ENCODE assay signal across 13 mouse cellular contexts in genomic region chr9:49922162-49922561, GRCm38 (mm10).
DNase-seq lines count a peak whose midpoint lies in the region; ATAC-seq lines count a peak whose summit lies in the region.
"Had no signal": no experiment of that assay in that cellular context is flagged by ENCODE, and none has a peak within 500 bp of the region (broad histone marks: within the 10 kb centered on the region; RNA-seq: fewer than 3 reads in every experiment).

No protein-coding gene starts in this region.

- no peaks in the 10 kb centered on the region for H3K9me3 ChIP-seq in heart, embryonic 10.5 days
- H3K9me3 ChIP-seq in neural tube, embryonic 11.5 days (ENCODE audit: control insufficient read depth, low read length), result no peaks in the 10 kb centered on the region
- H3K9me3 ChIP-seq: hindbrain, embryonic 13.5 days; limb, embryonic 13.5 days had no signal

- no peak overlapping the region for H3K4me3 ChIP-seq in heart, embryonic 10.5 days
- no peak overlapping the region for H3K4me3 ChIP-seq in neural tube, embryonic 11.5 days (ENCODE audit: low read depth, low read length)
- H3K4me3 ChIP-seq: heart, adult 2 months; hindbrain, embryonic 13.5 days; limb, embryonic 13.5 days had no signal

- peaks cover 25% of the 10 kb centered on the region for H3K4me1 ChIP-seq in heart, embryonic 10.5 days
- H3K4me1 ChIP-seq in neural tube, embryonic 11.5 days (ENCODE audit: control insufficient read depth, insufficient read depth, low read length), result peaks cover 15% of the 10 kb centered on the region

- H3K27ac ChIP-seq in heart, embryonic 10.5 days, result no peak overlapping the region
- no peak overlapping the region for H3K27ac ChIP-seq in neural tube, embryonic 11.5 days (ENCODE audit: low read depth, low read length)
- H3K27ac ChIP-seq: heart, adult 2 months; hindbrain, embryonic 13.5 days; limb, embryonic 13.5 days had no signal

- WGBS in heart, embryonic 10.5 days, result 32% methylated on average over 2 of the region's 2 CpGs
- WGBS in neural tube, embryonic 11.5 days, result 4% methylated on average over 2 of the region's 2 CpGs

- peak; percentile 64 for DNase-seq in heart, adult 11 months
- DNase-seq in heart, embryonic 10.5 days (ENCODE audit: low spot score), result no peak
- peak; percentile 58 for DNase-seq in neural tube, embryonic 11.5 days (ENCODE audit: low spot score)
- DNase-seq in neural tube, embryonic 10.5 days (ENCODE audit: extremely low spot score, low spot score), result no peak
- DNase-seq in kidney, postnatal 25 days, result peak; percentile 19 to 43
- DNase-seq in thymus, postnatal 25 days, result no peak
- DNase-seq in adrenal gland, postnatal 25 days, result no peak
- no peak for DNase-seq in left cerebral cortex, postnatal 10 days (ENCODE audit: extremely low spot score in 1 of 2, low spot score in 2 of 2)
- DNase-seq: cerebellum, adult 11 months; heart, adult 2 months; lung, adult 2 months had no signal

- no peaks in the 10 kb centered on the region for H3K36me3 ChIP-seq in heart, embryonic 10.5 days
- no peaks in the 10 kb centered on the region for H3K36me3 ChIP-seq in neural tube, embryonic 11.5 days (ENCODE audit: control insufficient read depth, insufficient read depth, low read length)
- H3K36me3 ChIP-seq: hindbrain, embryonic 13.5 days; limb, embryonic 13.5 days had no signal

- intact Hi-C loops in left cerebral cortex, postnatal 10 days (cut with DNase I), result no loop called here

- ATAC-seq in neural tube, embryonic 11.5 days (ENCODE audit: insufficient read depth, low FRiP score, low TSS enrichment), result peak; percentile 72; the same call in 1 of the 2 replicates

- H3K27me3 ChIP-seq in heart, embryonic 10.5 days (ENCODE audit: insufficient read depth, poor library complexity, severe bottlenecking), result no peaks in the 10 kb centered on the region
- H3K27me3 ChIP-seq in neural tube, embryonic 11.5 days (ENCODE audit: control insufficient read depth, insufficient read depth, low read length), result no peaks in the 10 kb centered on the region
- H3K27me3 ChIP-seq: hindbrain, embryonic 13.5 days; limb, embryonic 13.5 days had no signal

- peak overlapping the region; percentile 1; the same call in 1 of the 2 replicates for H3K4me2 ChIP-seq in neural tube, embryonic 11.5 days (ENCODE audit: low read depth)
- H3K4me2 ChIP-seq: hindbrain, embryonic 13.5 days; limb, embryonic 13.5 days had no signal

- no peak overlapping the region; the same call in 1 of the 2 replicates for H3K9ac ChIP-seq in neural tube, embryonic 11.5 days (ENCODE audit: low read length)
- H3K9ac ChIP-seq: hindbrain, embryonic 13.5 days; limb, embryonic 13.5 days had no signal

Comparison
In these comparisons a context has a peak if more than half of its experiments do, and no peak if none do; other contexts are left out.
1. DNase-seq: peak in heart, adult 11 months (single experiment), neural tube, embryonic 11.5 days (single experiment) and kidney, postnatal 25 days (2 of 2); none in heart, embryonic 10.5 days (single experiment), neural tube, embryonic 10.5 days (single experiment), thymus, postnatal 25 days (single experiment), adrenal gland, postnatal 25 days (single experiment) and left cerebral cortex, postnatal 10 days (0 of 2).